Mouse (Mus musculus) CH12.LX (cell line): ENCODE results near the gene Tpk1. TPM values are rescaled to one million over a fixed set of nuclear protein-coding genes. Genes with fewer than 3 reads are reported as not detected.

Source experiments
- DNase-seq: peaks from one replicate; pipeline ENCODE4 v3.0.0-alpha.2; 2013; ENCODE audit errors: extremely low read depth
- H3K27ac ChIP-seq: 2 replicates; pipeline ENCODE4 v1.5.1; 2012; ENCODE audit warnings: low read depth, mild to moderate bottlenecking, control low read depth, moderate library complexity; ENCODE audit not compliant: insufficient read depth
- H3K27me3 ChIP-seq: replicated peaks from 2 replicates; pipeline ENCODE3; 2012; ENCODE audit warnings: inconsistent platforms
- H3K36me3 ChIP-seq, 2 experiments: replicated peaks in 1 of 2; 2 replicates each; pipeline versions ENCODE3 to v1.6.1; 2012; ENCODE audit warnings: inconsistent platforms in 1 of 2, low read length in 1 of 2, mild to moderate bottlenecking in 1 of 2, mixed read lengths in 1 of 2, moderate library complexity in 1 of 2; ENCODE audit not compliant: control insufficient read depth in 1 of 2, insufficient read depth in 1 of 2
- H3K4me1 ChIP-seq, 2 experiments: 2 replicates each; pipeline ENCODE4 v1.6.1; 2012; ENCODE audit warnings: inconsistent platforms in 1 of 2, moderate library complexity in 1 of 2; ENCODE audit not compliant: insufficient read depth in 2 of 2, control insufficient read depth in 1 of 2
- H3K4me2 ChIP-seq: 2 replicates; pipeline ENCODE4 v1.6.1; 2012; ENCODE audit warnings: low read depth, mild to moderate bottlenecking, control low read depth; ENCODE audit not compliant: poor library complexity, insufficient read depth, severe bottlenecking
- H3K4me3 ChIP-seq, 3 experiments: fragments of 150-350 bp in 1 of 3; sonication (generic) in 1 of 3; replicated peaks in 1 of 3; 2 replicates each; pipeline versions ENCODE3 to v1.5.1; 2011 to 2012; ENCODE audit warnings: low read depth in 2 of 3, low read length in 2 of 3, mild to moderate bottlenecking in 2 of 3, moderate library complexity in 2 of 3, control low read depth in 1 of 3, improper control_type of control experiment in 1 of 3, inconsistent platforms in 1 of 3, mixed read lengths in 1 of 3; ENCODE audit not compliant: poor library complexity in 1 of 3
- H3K79me2 ChIP-seq: replicated peaks from 2 replicates; pipeline ENCODE4 v1.6.1; 2012; ENCODE audit warnings: mild to moderate bottlenecking, moderate library complexity; ENCODE audit not compliant: control insufficient read depth, poor library complexity, insufficient read depth, severe bottlenecking; ENCODE audit errors: extremely low read depth
- H3K9ac ChIP-seq: 2 replicates; pipeline ENCODE4 v1.6.1; 2012; ENCODE audit warnings: low read depth, mild to moderate bottlenecking, control low read depth, moderate library complexity; ENCODE audit not compliant: insufficient read depth
- H3K9me3 ChIP-seq: replicated peaks from 2 replicates; pipeline ENCODE3; 2012; ENCODE audit warnings: low read length, inconsistent platforms, mixed read lengths
- CHD1 ChIP-seq: IDR thresholded peaks from 2 replicates; pipeline ENCODE4 v1.6.1; 2012; ENCODE audit warnings: low read depth, low read length, improper control_type of control experiment, inconsistent platforms
- EP300 ChIP-seq: IDR thresholded peaks from 2 replicates; pipeline ENCODE4 v1.6.1; 2011; ENCODE audit warnings: low read length, improper control_type of control experiment
- ETS1 ChIP-seq: conservative IDR thresholded peaks from 2 replicates; pipeline ENCODE4 v1.6.1; 2012; ENCODE audit warnings: low read depth, mild to moderate bottlenecking, inconsistent platforms, low read length, improper control_type of control experiment, moderate library complexity
- GABPA ChIP-seq: IDR thresholded peaks from 2 replicates; pipeline ENCODE4 v1.6.1; 2012; ENCODE audit warnings: low read depth, low read length, improper control_type of control experiment, inconsistent platforms; ENCODE audit not compliant: insufficient replicate concordance
- JUN ChIP-seq: IDR thresholded peaks from 2 replicates; pipeline ENCODE4 v1.6.1; 2011; ENCODE audit warnings: low read depth, mild to moderate bottlenecking, low read length, improper control_type of control experiment, moderate library complexity; ENCODE audit not compliant: insufficient read depth
- MAFK ChIP-seq: IDR thresholded peaks from 2 replicates; pipeline ENCODE4 v1.6.1; 2011; ENCODE audit warnings: low read length, improper control_type of control experiment; ENCODE audit not compliant: insufficient replicate concordance
- MAZ ChIP-seq: IDR thresholded peaks from 2 replicates; pipeline ENCODE4 v1.6.1; 2012; ENCODE audit warnings: low read depth, mild to moderate bottlenecking, inconsistent platforms, low read length, improper control_type of control experiment, moderate library complexity
- NRF1 ChIP-seq: IDR thresholded peaks from 2 replicates; pipeline ENCODE4 v1.6.1; 2014; ENCODE audit warnings: low read depth, mild to moderate bottlenecking, inconsistent platforms, low read length, improper control_type of control experiment, moderate library complexity
- POLR2AphosphoS2 ChIP-seq: IDR thresholded peaks from 2 replicates; pipeline ENCODE4 v1.6.1; 2011; ENCODE audit warnings: low read depth, low read length, improper control_type of control experiment
- RCOR1 ChIP-seq: conservative IDR thresholded peaks from 2 replicates; pipeline ENCODE4 v1.6.1; 2012; ENCODE audit warnings: low read depth, mild to moderate bottlenecking, inconsistent platforms, low read length, improper control_type of control experiment
- SMC3 ChIP-seq: IDR thresholded peaks from 2 replicates; pipeline ENCODE4 v1.6.1; 2011; ENCODE audit warnings: low read depth, low read length, improper control_type of control experiment
- TCF12 ChIP-seq: IDR thresholded peaks from 2 replicates; pipeline ENCODE4 v1.6.1; 2014; ENCODE audit warnings: low read depth, mild to moderate bottlenecking, inconsistent platforms, low read length, improper control_type of control experiment
- USF1 ChIP-seq: IDR thresholded peaks from 2 replicates; pipeline ENCODE4 v1.6.1; 2014; ENCODE audit warnings: low read depth, mild to moderate bottlenecking, inconsistent platforms, low read length, improper control_type of control experiment
- ZC3H11A ChIP-seq: IDR thresholded peaks from 2 replicates; pipeline ENCODE4 v1.6.1; 2012; ENCODE audit warnings: low read depth, mild to moderate bottlenecking, inconsistent platforms, low read length, improper control_type of control experiment
- ZKSCAN1 ChIP-seq: IDR thresholded peaks from 2 replicates; pipeline ENCODE4 v1.6.1; 2012; ENCODE audit warnings: low read depth, inconsistent platforms, low read length, improper control_type of control experiment, borderline replicate concordance
- ZNF384 ChIP-seq: IDR thresholded peaks from 2 replicates; pipeline ENCODE4 v1.6.1; 2012; ENCODE audit warnings: low read depth, low read length, improper control_type of control experiment, inconsistent platforms
- dilution Hi-C: fragments of 300-500 bp; cut with MboI; formaldehyde crosslinking; loops from 2 replicates; pipeline ENCODE4 v1.14.3; 2020; ENCODE audit warnings: low sequenced_read_pairs; ENCODE audit not compliant: extremely low pct_unique_long_range_greater_than_20kb, extremely low pct_ligation_motif_present
- in situ Hi-C: fragments of 300-500 bp; cut with MboI; formaldehyde crosslinking; loops from 3 replicates; pipeline ENCODE4 v1.14.3; 2019; ENCODE audit warnings: low sequenced_read_pairs, low pct_ligation_motif_present, low pct_unique_long_range_greater_than_20kb, mixed read lengths
- polyA plus RNA-seq: library from polyadenylated mRNA; unstranded; fragments of >175 nt; gene quantifications from 2 replicates; pipeline ENCODE4 v1.2.1, GENCODE M21; 2012; ENCODE audit warnings: low read depth; ENCODE audit not compliant: insufficient read length
- total RNA-seq, 2 experiments: library from RNA; depleted of rRNA; stranded (reverse); fragments of 300-350 nt in 1 of 2; fragments of >200 nt in 1 of 2; gene quantifications; 2 replicates each; pipeline ENCODE4 v1.2.3; 2012 to 2014

Tpk1 gene
- total and polyA plus RNA-seq, 3 experiments, result 3.9 to 6.3 (median 4.8) TPM

GRCm38 (mm10) chr6:43654876-43655456, 11.1 kb downstream of the Tpk1 start:
- no peaks in the 10 kb centered on the region for H3K9me3 ChIP-seq
- peaks cover 3 to 43% of the 10 kb centered on the region in 2 experiments; a peak in 3 of 4 replicates for H3K4me1 ChIP-seq
- H3K27ac ChIP-seq, result no peak overlapping the region
- dilution Hi-C loops, result no loop called here
- peaks cover 0 to 13% of the 10 kb centered on the region in 2 experiments for H3K36me3 ChIP-seq
- in situ Hi-C loops, result no loop called here
- DNase-seq, result no peak
- H3K4me2 ChIP-seq, result no peak overlapping the region
- TF ChIP-seq MAZ, result no peak
- TF ChIP-seq JUN, result no peak
- no peak for TF ChIP-seq USF1
- TF ChIP-seq SMC3, result no peak
- no peak for TF ChIP-seq CHD1
- TF ChIP-seq ZC3H11A, result no peak
- no peak for TF ChIP-seq POLR2AphosphoS2
- TF ChIP-seq ZNF384, result peak; percentile 34; the same call in 1 of the 2 replicates
- no peak for TF ChIP-seq GABPA
- TF ChIP-seq MAFK, result peak; percentile 35; the same call in 1 of the 2 replicates
- TF ChIP-seq ETS1, result no peak
- no peak for TF ChIP-seq TCF12
- no peak for TF ChIP-seq ZKSCAN1
- no peak overlapping the region for H3K4me3 ChIP-seq
- H3K79me2 ChIP-seq, result no peaks in the 10 kb centered on the region
- H3K27me3 ChIP-seq, result no peaks in the 10 kb centered on the region
- H3K9ac ChIP-seq, result no peak overlapping the region

DNA sequence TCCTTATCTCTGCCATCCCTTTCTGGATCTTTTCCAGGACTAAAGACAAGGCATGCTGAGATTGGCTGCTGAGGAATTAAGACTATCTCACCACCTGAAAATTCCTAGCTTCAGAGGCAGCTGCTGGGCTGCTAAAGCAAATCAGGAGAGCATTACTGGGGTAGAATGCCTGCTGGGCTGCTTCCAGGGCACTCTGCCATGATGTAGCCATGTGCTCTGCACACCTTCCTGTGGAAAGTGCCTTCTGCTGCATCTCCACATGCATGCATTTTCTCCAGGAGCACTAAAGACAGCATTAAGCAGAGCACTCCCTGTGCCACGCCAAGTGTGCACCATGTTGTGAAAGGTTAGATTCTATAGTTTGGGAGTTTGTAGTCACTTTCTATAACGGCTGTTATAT, 16.6 kb downstream of the Tpk1 start:
- TF ChIP-seq ETS1 (no peak), RCOR1 (no peak), EP300 (no peak), NRF1 (no peak)
- DNase-seq, result no peak
- in situ Hi-C loops, result no loop called here
- no peaks in the 10 kb centered on the region for H3K9me3 ChIP-seq
- H3K4me1 ChIP-seq, result peaks cover 0 to 22% of the 10 kb centered on the region in 2 experiments; a peak in 2 of 4 replicates
- no peak overlapping the region for H3K4me2 ChIP-seq
- no peak overlapping the region for H3K4me3 ChIP-seq
- peaks cover 0 to 13% of the 10 kb centered on the region in 2 experiments for H3K36me3 ChIP-seq
- no peak overlapping the region for H3K9ac ChIP-seq
- H3K27me3 ChIP-seq, result no peaks in the 10 kb centered on the region
- H3K79me2 ChIP-seq, result no peaks in the 10 kb centered on the region
- no peak overlapping the region for H3K27ac ChIP-seq
- dilution Hi-C loops, result no loop called here
